Mouse (Mus musculus): ENCODE data around the gene Cck.
A peak's percentile ranks its signal among the peaks of the same experiment; 100 is the strongest.

Cck gene

DNA sequence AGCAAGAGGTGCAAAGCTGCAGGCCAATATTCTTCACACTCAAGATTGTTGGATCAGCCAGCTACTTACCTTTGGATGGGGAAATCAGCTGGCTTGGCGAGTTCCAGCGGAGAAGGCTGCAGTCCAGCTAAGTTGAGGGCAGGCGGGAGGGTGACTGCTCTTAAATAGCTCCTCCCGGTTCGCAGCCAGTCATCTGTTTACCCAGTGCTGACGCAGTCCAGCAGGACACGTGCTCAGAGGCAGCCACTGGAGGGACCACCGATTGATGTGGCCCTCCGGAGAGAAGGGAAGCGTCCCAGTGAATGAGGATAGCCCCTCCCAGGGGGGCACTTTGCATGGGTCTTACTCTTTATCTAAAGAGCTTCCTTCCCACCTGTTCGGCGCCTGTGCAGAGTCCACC lies at the start of gene Cck:
Gene Cck, minus strand, starts transcription at position 166 of the 400 bp plus-strand sequence.
- peak; percentile 45 for DNase-seq

DNA sequence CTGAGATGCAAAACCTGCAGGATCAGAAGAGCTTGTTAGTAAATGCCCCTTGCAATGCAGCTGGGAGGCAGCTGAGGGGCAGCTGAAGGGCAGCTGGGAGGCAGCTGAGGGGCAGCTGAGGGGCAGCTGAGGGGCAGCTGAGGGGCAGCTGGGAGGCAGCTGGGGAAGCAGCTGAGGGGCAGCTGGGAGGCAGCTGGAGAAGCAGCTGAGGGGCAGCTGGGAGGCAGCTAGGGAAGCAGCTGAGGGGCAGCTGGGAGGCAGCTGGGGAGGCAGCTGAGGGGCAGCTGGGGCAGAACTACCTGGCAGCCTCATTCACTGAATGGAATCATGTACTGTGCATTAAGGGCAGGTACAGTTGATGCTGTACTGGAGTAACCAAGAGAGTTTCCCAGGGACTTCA lies 46.0 kb upstream of the Cck start:
- DNase-seq = no peak

DNA sequence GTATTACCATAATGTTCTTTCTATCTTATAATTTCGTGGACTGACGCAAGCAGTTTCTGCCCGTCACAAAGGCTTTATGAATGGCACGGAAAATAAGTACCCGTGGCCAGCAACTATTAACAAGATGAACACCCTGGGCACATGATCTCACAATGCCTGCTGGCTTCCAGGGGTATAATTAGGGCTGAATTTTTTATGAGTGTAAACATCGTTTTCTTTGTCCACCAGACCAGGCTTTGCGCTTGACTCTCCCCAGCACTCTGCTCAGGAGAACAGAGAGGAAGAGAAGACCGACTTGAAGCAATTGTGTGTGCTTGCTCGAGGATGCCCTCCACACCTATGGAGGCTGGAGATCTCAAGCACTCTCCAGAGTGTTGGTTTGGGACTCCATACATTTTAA lies 37.1 kb upstream of the Cck start:
- DNase-seq = no peak

DNA sequence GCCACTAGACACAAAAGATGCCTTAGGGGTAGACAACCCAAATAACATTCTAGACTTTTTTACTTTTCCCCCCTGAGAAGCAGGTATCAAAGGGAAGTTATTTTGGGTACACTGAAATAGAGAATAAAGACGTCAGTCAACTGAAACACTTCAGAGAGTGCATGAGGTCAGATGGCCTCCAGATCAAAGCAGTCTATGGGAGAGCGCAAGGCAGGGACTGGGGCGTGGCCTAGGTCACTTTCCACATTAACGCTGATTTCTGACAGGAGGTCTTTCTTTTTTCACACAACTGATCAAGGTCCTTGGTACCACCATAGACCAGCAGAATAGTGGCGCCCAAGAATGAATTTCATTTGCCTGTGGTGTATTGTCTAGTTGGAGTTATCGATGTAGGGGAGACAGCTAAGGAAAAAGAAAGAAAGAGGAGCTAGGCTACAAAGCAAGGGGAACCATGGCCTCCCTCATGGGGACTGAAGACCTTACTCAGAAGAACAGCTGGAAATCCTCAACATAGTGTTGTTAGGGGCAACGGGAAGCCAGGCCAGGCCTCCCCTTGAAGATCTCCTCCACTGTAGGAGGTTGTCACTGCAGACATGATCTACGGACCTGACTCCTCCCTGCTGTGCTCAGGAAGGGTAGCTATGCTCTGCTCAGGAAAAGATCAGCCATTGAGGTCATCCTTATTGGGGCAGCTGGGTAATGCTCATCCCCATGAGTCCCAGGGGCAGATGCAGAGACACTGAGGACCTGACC lies 33.3 kb upstream of the Cck start:
- DNase-seq = no peak

DNA sequence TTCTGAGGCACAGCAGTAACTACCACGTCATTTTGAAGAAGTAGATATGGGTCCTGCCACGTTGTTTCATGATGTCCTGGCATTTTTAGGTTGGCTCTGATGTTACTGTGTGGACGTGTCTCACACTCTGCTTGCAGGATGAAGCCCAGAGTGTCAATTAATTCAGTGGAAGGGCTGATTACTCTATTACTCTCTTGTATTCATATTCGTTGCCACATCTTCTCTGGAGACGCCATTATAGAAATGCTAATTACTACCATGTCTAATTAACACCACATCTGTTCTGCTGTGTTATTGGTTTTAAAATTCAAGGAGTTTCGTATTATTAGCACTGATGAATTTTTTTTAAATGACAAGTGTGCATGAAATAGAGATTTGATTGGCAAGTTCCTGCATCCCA lies 30.7 kb upstream of the Cck start:
- DNase-seq = no peak

DNA sequence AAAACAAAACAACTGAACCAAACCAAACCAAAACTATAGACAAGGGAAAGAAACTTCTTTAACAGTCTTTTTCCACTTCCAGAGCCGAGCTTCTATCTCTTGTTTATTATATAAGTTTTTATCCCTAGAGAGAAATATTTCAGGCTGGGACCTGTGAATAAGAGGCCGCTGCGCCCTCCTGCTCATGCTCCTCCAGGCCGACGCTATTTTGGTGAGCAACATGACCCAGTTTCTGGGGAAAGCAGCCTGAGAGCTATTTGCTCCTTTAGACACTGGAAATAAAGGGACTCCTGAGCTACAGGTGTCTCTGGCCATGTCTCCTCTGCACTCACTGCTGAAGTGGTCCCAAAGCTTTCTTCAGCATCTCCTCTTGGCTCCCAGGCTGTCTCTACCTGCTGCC lies 24.6 kb upstream of the Cck start:
- DNase-seq = no peak

DNA sequence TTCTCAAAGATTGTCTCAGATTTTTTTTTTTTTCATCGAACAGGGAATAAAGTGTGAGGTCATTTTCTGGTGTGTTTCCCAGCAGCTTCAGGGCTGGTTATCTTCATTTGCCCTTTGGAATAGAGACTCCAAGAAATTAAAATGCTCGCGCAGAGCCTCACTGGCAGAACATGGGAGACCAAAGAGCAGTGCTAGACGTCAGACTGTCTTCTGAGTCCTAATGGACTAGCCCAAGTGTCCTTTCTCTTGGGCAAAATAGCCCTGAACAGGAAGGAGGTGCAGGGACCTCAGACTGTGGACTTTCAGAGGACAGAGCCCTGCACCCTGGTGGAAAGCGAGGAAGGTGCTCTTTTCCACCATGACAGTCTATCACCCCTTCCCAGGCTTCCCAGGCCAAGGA lies 19.0 kb upstream of the Cck start:
- DNase-seq = no peak

DNA sequence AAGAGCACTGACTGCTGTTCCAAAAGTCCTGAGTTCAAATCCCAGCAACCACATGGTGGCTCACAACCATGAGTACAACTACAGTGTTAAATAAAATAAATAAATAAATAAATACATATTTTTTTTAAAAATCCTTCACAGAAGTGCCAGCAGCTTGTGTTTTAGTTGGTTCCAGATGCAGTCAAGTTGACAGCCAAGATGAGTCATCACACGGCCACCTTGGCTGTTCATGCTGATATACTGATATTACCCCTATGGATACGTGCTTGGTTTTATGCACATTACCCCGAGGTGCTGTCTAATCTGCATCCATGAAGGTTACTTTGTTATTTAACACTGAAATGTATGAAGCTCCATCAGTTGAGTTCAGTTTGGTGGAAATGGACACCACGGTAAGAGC lies 16.4 kb upstream of the Cck start:
- DNase-seq = no peak

DNA sequence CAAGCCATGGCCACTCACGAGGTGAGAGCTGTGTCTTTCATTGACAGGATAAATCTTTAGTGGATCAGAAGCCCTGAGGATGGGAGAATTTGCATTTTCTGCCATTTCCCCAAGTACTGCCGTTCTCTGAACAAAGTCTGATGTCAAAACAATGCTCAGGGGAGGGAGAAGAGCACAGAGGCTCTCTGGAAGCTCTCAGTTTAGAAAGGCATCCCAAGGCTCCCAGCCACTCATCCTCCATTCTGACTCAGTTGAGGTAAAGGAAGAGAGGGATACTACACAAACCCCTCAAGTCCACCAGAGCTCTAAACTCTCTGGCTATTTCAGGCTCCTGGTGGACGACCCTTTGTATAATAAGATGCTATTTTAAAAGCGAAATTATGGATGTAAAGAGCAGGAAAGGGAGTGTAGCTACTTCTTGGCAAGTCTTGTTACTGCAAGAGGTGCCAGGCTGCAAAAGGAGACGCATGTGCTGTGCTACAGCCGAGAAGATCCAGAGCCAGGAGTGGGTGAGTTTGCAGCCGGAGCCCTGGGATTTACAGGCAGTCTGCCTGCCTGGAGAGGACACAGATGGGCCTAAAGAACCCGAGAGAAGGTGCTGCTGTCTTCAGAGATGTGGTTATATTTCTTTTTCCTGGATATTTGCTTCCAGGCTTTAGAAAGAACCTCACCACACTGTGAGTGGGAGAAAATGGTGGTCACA lies 11.1 kb upstream of the Cck start:
- DNase-seq = no peak

DNA sequence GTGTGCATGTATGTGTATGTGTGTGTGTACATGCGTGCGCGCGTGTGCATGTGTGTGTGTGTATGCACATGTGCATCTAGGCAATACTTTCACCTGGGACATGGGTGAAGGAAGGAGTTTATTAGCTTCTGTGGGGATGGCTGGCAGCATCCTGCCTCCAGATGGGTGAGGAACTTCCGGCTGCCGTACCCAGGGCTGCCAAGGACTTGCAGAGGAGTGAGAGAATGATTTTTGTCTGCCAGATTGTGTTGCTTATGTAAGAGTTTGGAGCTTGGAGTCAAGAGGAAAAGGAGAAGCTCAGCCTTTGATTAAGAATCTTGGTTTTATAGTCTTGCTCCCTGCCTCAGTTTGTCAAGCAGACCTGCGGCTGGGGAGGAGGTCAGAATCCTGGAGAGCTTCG lies 9.9 kb upstream of the Cck start:
- DNase-seq = no peak

DNA sequence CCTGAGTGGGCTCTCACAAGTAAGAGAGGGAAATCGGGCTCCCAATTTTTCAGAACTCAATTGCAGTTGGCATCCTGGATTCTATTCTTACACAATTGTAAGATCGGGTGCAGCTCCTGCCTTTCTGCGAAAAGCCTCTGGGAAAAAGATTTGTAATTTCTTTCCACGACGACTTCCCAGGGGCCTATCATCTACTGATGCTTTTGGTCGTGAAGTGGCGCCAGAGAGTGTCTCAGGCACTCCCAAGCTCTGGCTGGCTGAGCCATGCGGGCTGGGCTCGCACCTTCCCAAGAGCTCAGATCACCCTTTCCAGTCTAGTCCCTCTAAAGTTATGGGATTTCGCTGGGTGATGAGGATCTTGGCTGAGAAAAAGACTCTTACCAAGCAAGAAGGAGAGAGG lies 608 bp upstream of the Cck start:
- no peak for DNase-seq

DNA sequence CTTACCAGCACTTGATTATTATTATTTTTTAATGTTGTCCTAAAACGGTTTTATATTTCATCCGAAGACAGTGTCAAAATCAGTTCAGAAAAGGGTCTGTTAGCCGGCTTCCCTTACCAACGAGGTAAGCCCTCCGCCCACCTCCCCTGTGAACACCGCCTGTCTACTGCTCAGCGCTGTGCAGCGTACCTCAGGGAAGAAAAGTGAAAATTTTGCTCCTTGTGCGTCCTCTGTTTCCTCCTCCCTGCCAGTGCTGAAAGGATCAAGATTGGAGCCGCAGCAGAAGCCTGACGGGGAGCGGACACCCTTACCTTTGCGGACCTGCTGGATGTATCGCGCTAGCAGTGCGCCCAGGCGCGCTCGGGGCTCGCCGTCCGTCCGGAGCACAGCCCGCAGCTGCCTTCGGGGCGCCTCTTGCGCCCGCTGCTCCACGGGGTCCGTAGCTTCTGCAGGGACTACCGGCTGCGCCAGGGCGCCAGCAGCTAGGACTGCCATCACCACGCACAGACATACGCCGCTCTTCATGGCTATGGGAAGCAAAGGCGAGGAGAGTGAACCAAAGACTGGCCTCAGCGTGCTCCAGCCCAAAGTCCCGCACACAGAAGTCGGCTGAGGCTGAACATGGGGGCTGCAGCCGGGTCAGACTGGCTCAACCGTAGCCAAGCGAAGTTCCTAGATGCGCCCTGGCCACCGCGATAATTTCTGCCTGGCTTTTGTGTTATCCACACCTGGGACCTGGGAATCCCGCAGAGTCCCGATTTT lies 1.3 kb downstream of the Cck start:
- DNase-seq = no peak

DNA sequence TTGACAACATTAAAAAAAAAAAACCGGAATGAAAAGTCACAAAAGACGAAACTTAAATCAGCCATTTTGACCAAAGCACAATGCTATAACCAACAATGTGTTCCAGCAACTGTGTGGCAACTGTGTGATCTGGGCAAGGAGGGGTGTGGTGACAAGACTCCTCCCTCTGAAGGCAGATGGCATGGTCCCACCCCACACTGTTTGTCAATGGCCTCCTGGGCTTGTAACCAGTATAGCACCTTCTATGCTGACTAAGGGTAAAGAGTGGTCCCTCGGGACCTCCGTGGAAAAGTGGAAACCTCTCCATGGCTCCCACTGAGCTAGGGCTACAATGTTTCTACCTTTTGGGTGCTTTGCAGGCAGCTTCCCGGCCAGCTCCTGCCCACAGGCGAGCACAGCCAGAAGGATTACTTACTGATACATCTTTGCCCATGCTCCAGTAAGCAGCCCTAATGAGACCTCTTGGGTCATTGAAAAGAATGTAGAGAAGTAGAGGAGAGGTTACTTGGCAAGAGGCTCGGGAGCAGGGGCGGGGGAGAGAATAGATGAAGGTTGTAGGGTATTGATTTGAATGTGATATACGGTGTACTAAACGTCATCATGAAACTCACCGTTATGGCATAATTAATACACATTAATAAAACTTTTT lies 3.8 kb downstream of the Cck start:
- no peak for DNase-seq

DNA sequence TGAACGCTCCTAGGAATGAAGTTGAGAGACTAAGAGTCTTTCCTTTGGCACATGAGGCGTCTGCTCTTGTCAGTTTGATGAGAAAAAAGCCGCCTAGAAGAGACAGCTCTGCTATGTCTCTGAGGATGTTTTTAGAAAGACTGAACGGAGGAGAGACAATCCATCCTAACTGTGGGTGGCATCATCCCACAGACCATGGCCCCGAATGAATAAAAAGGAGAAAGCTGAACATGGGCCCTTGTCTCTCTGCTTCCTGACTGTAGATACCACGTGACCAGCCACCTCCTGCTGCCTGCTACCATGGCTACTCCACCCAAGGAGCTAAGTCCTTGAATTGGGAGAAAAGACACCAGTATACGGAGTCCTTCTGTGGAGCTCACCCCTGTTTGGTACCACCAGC lies 8.3 kb downstream of the Cck start:
- DNase-seq = no peak

DNA sequence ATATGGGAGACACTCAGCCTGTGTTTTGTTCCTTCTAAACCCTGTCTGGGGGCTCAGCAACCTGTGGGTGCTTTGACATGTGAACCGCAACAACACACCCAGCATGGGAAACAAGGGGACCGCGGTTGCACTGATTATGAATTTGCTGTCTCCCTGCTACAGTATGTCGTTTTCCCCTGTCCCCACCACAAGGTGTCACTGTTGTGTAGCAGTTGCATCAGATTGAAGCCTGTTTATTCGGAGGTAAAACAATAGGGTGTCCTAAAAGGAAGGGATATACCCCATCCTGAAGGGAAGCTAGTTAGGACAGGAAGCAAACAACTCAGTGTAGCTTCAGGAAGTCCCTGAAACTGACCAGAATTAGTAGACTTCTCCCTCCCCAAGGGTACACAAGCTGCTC lies 16.0 kb downstream of the Cck start:
- DNase-seq = peak; percentile 71

DNA sequence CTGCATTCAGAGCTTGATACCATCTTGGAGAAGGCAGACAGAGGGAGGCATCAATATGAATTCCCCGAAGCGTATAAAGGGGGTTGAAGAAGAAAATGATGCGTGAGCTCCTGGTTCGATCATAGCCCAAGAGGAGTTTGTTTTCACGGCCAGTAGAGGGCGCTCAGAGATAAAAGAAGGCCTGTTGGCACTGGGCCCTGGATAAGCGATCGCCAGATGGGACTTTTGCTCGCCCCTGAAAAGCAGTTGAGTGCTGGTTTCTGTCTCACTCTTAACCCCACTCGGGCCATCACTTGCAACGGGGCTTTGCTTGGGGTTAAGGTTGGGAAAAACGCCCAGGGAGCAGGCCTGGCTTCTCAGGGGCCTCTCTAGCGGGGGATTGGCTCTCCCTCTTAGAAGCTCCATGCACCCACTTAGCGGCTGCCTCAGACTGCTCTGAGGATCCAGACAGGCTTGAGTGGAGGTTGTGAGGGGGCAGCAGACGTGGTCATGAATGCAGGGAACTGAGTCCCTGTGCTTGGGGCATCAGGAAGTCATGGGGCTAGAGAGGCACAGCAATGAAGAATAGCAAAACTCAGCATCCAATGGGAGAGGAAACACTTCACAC lies 18.1 kb downstream of the Cck start:
- peak; percentile 77 for DNase-seq

DNA sequence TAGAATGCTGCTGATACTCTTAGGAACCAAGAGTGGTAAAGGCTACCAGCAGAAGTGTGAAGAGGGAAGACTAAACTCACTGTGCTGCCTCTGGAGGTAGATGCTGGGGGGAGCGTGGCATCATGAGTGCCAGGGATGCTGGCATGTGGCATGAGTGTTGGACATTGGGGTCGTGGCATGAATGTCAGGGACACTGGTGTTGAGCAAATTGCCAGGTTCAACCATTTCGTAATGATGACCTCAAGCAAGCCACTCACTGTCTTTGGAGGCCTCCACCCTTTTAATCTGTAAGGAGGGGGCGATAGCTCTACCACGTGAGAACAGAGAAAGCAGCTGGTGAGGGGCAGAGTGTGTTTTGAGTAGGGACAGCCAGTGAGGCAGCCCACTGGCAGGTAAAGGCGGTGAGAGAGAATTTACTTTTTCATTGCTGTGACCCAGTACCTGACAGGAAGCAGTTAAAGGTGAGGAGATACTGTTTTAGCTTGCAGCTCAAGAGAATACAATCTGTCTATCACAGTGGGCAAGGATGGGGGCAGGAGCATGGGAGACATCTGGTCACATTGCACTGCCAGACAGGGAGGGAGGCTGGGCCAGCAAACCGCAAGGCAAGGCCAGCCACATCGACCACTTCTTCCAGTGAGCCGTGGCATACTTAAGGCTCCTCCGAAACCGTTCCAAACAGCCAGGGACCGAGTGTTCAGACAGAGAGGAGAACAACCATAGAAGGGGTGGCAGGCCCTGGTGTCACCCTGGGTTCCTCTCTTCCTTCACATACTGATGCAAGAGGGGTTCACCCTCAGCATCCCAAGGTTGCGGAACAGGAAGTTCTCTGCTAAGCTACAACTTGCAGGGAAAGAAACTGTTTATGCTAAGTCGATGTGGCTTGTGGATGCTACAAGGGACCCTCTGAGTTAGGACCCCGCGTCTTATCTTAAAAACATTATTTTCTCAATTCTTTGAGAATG lies 19.7 kb downstream of the Cck start:
- DNase-seq = no peak

DNA sequence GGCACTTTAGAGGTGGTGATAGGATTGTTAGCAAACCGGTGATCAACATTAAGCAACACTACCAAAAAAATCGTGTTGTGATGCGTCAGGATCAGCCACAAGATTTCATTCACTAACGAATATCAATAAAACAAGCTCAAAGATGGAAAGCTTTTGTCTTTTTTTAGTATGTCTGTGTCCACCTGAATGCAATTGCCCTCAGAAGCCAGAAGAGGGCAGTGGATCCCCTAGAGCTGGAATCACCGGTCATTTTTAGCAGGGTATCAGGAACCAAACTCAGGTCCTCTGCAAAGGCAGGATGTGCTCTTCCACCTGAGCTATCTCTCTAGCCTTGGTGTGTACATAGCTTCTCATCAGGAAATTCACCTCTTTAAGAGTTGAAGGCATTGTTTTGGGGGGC lies 20.7 kb downstream of the Cck start:
- no peak for DNase-seq

DNA sequence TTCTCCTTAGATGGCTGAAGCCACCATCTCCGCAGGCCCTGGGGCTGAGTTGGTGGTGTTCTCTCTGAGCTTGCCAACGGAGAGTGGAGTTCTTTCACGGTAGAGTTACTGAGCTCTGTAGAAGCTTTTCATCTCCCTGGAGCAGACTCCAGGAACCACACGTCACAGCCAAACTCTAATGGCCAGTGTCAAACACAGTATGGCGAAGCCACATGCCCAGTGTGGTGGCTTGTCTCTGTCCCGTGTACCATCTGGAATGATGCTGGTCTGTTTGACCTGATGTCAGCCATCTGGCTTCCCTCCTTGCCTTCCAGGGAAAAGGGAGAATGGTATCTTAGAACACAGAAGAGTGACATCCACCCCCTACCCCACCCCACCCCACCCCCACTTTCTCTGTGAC lies 25.8 kb downstream of the Cck start:
- DNase-seq = no peak

DNA sequence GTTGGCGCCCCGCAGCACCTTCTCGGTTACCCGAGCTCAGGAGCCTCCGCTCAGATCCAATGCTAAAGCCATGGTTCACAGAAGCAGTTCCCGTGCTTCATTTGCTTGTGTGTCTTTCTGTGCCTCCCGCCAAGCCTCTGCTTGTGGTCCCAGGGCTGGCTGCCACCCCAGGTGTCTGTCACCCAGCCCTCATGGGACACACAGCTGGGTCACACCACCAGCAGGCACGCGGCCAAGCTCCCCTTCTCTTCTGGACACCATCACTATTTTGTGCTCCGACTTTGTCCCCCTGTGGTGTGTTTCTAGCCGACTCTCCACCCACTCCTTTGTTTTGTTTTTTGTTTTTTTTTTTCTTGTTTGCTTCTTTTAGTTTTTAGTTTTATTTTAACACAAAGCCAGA lies 28.0 kb downstream of the Cck start:
- DNase-seq = no peak

DNA sequence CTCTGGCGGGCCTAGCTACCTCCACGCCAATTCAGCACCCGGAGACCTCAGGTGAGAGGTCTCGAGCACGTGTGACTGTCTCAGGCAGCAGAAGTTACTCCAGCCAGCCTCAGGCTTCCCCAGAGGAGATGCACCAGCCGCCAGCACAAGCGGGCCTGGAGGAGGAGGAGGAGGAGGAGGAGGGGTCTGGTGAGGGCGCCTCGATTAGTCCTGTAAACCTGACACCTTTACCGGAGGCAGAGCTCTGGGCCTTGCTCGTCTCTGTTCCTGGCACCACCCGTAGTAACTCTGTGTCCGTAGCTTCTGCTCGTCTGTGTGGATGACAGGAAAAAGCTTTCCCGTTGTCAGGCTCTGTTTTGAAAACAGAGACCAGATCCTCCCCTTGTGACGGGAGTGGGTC lies 35.0 kb downstream of the Cck start:
- DNase-seq = no peak

DNA sequence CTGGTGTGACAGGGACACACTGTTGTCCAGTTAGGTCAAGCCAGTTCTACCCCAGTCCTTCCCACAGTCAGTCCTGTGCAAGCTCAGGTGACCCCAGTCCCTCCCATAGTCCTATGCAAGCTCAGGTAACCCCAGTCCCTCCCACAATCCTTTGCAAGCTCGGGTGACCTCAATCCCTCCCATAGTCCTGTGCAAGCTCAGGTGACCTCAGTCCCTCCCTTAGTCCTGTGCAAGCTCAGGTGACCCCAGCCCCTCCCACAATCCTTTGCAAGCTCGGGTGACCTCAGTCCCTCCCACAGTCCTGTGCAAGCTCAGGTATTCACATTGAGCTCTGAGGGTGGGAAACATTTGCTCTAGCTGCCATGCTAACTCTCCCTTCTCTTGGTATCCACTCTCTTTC lies 35.5 kb downstream of the Cck start:
- no peak for DNase-seq
